Mouse (Mus musculus): Measurements from ENCODE around the gene Adam19. TPM values are rescaled to one million over a fixed set of nuclear protein-coding genes. Genes with fewer than 3 reads are reported as not detected.

Gene Adam19
- total RNA-seq (2021): 10 to 100 TPM; 56.8 to 77.7 TPM
- long read RNA-seq, experiment 1, full-length matches to known transcripts: 9 of 62 reads
- long read RNA-seq, experiment 1, partial matches to known transcripts: 6 of 62 reads
- long read RNA-seq, experiment 1, other reads (novel, unspliced or antisense): 47 of 62 reads
- long read RNA-seq, experiment 2, full-length matches to known transcripts: 8 of 54 reads
- long read RNA-seq, experiment 2, partial matches to known transcripts: 5 of 54 reads
- long read RNA-seq, experiment 2, other reads (novel, unspliced or antisense): 41 of 54 reads

DNA sequence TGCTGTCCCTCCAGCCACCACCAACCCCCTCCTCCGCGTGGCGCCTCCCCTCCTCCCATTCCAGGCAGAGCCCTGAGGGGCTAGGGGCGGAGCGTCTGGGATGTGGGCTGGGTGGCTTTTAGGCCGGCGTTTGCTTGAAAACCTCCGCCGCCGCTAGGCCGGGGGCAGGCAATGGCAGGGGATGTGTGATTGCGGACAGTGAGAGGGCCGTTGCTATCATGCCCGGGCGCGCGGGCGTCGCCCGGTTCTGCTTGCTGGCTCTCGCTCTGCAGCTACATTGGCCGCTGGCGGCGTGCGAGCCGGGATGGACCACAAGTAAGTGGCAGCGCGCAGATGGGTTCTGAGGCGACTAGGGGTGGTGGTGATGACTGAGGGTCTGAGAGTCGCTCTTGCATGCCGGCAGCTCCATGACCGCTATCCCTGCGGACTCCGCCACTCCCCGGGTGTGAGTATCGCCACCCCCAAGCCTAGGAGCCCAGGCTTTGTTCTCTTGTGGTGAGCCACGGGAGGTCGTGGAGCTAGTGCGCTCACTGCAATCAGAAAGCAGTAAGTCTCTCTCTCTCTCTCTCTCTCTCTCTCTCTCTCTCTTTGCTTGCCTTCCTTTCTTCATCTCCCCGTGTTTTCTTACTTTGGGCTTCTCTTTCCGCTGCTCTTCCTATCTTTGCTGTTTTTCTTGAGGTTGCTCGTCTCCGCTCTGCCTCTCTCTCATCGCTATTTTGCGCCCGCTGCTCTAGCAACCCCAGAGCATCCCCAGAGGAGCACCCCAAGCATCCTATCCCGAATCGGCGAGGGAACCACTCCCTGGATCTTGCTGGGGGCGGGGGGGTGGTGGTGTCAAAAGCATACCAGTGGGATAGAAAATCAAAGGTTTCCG is at the start of gene Adam19:
Adam19 (plus strand) TSS at position 97 of the 874 bp plus-strand sequence.
- intact Hi-C loops (cut with DNase I): loop anchor here (1.0 kb wide), 1 partner anchor 71 kb away; no protein-coding TSS in a partner anchor
- peak; percentile 85 for DNase-seq

DNA sequence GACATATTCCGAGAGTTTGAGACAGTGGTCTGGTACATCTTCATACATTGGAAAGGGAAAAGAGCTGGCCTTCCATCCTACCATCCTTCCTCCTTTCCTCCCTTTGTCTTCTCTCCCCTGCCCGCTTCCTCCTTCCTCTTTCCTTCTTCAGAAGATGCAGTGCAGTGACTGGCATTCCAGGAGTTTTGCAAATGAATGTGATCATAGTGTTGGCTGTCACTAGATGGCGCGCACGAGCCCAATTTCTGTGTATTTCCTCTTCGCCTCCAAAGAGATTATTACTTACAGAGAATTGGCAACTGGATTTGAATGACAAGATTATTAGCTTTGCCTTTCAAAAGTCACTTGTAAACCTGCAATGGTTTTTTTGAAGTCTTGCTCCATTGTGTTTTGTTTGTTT is 39.7 kb upstream of the Adam19 start:
- intact Hi-C loops (cut with DNase I): loop anchor here (5.0 kb wide), 1 partner anchor 201 kb away; no protein-coding TSS in a partner anchor
- peak; percentile 78 to 84 for DNase-seq

DNA sequence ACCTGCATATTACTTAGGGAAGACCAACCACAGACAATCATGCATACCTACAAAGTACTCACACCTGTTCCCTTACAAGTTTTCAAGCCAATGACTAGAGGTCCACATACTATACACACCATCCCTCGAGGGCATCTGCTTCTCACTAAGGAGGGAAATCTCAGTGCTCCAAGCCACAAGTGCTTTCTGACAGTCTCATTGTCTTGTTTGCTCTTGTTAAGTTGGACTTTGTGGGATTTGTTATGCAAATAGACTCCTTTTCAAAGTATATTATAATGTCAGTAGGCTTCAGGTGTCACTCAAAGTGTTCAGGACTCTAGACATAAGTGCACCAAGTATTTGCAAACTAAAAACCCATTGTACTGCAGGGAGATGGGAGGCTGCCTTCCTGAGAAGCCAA is 35.5 kb upstream of the Adam19 start:
- no peak for DNase-seq
- intact Hi-C loops (cut with DNase I): no loop called here

DNA sequence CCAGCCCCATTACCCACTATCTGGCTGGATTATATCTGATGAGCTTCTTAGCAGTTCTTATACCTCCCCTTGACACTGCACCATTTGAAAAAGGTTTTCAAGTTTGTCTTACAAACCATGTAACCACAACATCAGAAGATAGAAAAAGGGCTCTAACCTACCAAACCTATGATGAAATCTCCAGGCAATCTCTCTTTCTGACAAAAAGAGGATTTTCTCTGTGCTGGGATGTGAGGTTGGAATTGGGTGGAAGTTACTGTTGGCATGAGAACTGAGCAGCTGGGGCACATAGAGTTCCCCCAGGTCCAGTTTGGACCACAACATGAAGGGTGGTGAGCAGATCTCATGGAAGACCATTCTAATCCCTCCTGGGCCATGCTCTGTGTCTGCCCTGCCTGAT is 33.9 kb upstream of the Adam19 start:
- intact Hi-C loops (cut with DNase I): no loop called here
- DNase-seq: no peak

DNA sequence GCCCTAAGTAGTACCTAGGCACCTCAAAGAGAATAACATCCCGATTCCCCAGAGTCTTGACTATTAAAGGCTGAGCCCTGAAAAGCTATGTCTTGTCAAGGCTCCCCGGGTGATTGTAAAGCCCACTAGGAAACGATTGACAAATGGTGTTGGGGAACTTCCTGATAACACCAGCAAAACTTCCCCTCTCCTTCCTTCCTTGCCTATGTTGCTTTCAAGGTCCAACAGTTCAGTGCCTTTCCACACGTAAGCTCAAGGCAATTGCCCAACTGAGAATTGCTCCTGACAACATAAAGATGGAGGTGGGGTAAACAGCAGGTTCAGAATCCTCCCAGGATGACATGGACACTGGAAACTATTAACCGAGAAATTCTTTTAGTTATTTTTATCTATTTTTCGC is 32.8 kb upstream of the Adam19 start:
- intact Hi-C loops (cut with DNase I): no loop called here

DNA sequence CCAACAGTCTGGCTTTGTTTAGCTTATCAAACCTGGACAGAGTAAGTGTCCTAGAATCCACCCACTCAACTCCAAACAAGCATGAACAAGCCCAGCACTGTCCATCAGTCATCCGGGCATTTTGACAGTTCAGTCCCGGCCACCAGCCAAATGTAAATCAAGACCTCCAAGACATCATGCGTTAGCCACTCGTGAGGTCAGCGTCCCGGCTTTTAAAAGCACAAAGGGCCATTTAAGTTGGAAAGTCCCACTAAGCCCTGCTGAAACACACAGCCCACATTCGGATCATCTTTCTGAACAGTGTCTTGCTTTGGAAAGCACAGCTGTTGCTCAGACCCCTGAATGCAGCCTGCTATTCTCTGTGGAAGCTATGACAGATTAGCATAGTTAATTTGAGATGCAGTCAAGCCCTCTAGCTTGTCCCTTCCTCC is 29.8 kb upstream of the Adam19 start:
- intact Hi-C loops (cut with DNase I): no loop called here
- DNase-seq: peak; percentile 13 to 51

More for the DNA sequence above, 32.8 kb upstream of the Adam19 start:
- no peak for DNase-seq

DNA sequence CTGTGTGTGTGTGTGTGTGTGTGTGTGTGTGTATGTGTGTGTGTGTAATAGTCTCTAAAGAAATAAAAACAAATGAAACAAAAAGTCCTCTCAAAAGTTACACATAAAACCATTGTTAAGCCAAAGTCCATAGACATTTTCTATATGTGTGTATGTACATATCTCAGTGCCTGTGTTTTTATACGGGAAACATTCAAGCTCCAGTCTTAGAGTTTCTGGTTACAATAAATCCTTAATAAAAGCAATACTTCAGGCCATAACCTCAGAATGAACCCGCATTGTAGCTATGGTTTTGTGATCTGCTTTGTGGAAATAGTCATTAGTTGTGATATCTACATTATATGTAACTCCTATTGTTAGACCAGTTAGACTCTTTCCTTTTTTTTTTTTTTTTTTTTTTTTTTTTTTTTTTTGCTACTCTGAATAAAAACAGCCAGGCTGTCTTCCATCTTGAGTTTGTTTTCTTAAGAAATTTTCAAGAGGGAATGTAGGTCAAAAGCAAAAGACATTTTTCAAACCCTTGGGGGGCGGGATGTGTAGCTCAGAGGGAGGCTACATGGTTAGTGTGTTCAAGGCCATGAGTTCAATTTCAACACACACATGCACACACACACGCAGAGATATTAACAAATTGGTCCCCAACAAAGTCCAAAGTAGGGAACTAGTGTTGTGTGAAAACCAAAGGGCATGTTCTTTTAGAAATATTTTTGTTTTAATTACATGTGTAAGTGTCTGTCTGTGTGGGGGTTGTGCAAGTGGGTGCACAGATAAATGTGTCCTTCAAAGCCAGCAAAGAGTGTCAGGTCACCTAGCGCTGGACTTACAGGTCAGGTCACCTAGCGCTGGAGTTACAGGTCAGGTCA is 27.6 kb upstream of the Adam19 start:
- no peak for DNase-seq
- intact Hi-C loops (cut with DNase I): no loop called here

DNA sequence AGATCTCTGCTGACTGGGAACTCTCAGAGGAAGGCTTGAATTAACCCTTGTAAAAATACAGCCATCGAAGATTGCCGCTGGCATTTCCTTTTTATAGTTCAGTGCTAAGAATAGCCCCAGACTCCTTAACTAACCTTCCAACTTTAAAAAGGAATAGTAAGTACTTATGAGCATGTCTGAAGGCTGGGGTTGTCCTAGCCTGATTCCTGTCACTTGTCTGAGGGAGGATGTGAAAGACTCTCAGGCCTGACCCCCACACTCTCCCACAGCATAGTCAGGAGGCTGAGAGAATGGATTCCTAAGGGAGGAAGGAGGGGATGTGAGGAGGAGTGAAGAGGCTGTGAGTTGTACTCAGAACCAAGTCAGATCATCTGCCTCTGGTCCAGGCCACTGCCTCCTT is 26.3 kb upstream of the Adam19 start:
- intact Hi-C loops (cut with DNase I): no loop called here
- DNase-seq: no peak

DNA sequence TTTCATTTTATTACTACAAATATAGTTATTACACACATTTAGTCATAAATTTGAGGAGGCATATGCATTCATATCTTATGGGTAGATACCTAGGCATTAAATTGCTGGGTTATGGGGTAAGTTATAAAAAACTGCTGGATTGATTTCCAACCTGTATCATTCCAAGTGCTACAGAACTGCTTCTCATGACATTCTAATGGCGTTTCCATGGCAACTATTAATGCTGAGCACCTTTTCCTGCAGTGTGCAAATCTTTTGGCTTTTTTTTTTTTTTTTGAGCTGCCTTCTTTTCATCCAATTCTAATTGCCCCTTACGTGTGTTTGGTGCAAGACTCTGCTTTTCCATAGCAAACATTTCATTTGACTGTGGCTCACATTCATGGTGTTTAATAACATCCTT is 25.8 kb upstream of the Adam19 start:
- intact Hi-C loops (cut with DNase I): no loop called here
- no peak for DNase-seq

DNA sequence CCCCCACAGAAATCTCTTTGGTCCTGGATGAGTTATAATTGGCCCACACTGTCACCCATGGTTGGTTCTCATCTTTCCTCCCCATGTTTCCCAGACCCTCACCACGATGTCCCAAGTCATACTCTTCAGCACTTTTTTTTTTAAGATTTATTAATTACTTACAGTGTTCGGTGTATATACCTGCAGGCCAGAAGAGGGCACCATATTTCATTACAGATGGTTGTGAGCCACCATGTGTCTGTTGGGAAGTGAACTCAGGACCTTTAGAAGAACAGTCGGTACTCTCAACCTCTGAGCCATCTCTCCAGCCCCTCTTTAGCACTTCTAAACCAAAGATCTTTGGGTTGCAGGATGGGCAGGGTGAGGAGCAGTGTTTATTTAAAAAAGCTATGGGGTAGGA is 24.3 kb upstream of the Adam19 start:
- intact Hi-C loops (cut with DNase I): no loop called here
- no peak for DNase-seq

DNA sequence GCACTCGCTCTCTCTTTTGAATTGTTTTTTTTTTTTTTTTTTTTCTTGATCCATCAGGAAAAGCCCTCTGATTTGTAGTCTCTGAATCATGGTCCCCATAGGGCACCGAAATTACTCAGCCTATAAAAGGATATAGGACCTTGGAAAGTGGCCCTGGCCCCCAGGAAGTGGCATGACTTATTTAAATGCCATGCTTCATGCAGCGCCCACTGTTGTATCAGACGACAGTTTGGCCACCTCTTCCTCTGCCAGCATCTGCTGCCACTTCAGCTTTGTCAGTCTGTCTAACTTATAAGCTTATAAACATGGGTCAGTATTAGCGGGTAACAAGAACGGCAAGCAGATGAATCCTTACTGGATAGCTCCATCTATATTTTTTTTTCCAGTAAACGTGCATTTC is 22.8 kb upstream of the Adam19 start:
- DNase-seq: no peak
- intact Hi-C loops (cut with DNase I): no loop called here

DNA sequence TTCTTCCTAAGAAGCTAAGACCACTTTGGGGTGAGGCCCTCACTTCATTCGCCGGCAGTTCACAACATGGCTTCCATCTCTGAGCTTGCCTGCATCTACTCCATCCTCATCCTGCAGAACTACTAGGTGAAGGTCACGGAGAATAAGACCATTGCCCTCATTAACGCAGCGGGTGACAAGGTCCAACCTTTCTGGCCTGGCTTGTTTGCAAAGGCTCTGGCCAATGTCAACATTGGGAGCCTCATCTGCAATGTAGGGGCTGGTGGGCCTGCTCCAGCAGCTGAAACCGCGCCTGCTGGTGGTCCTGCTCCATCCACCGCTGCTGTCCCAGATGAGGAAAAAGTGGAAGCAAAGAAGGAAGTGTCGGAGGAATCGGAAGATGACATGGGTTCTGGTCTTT is 19.4 kb upstream of the Adam19 start:
- DNase-seq: no peak
- intact Hi-C loops (cut with DNase I): no loop called here

DNA sequence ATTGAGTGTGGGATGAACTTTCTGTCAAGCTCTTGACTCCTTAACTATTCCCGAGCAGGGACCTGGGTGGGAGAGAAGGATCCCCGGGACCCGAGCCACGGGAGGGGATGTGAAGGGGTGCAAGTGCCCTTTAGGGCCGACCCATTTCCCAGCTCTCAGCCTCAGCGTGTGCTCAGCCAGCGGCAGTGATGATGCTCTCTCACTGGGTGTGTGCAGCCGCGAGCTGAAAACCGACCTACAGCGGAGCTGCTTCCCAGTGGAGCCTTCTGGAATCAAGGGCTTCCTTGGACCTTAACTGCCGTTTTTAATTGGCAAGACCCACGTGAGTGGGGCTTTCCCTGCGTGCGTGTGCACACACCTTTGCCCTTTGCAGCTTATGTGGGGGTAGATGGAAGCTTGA is 16.9 kb upstream of the Adam19 start:
- no peak for DNase-seq
- intact Hi-C loops (cut with DNase I): no loop called here

DNA sequence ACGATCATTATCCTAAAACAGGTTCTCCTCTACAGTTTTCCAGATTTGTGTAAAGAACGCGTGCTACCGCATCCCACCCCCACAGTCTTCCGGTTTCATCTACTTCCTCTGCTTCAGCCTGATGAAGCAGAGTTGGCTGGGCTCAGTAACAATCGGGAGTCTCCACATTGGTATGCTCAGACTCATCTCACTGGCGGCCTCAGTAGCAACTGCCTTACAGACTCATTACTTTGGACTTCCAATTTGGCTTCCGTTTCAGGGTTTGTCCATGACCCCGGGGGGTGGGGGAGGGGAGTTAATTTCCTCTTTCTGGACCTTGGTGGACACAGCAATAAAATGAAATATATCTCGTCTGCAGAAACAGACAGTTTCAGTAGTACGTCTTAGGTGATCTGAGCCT is 16.5 kb upstream of the Adam19 start:
- intact Hi-C loops (cut with DNase I): no loop called here
- DNase-seq: peak; percentile 40 to 59

DNA sequence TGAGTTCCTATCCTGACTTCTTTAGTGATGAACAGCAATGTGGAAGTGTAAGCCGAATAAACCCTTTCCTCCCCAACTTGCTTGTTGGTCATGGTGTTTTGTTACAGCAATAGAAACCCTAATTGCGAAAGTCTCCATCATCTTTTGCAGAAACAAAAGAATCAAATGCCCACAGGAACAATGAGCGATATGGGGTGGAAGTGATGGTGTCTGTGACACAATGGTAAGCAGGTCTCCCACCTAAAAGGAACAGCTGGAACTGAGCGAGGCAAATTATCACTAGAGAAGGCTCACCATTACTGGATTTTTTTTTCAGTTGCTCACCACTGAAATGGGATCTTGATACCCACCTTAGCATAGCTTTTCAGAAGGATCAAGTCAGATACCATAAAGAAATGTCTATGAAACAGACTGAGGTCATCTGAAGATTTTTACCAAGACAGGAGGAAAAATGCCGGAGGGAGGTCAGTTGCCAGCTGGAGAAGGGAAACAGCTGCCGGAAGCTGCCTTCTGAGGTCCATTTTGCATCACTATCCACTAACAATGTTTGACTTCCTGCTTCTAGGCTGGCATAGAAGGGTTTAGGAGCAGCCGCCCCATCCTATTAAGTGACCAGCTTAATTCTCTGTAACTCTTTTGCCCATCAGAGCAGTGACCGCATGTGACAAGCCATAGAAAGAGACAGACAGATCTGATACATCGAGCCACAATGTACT is 14.8 kb upstream of the Adam19 start:
- intact Hi-C loops (cut with DNase I): no loop called here
- DNase-seq: no peak

DNA sequence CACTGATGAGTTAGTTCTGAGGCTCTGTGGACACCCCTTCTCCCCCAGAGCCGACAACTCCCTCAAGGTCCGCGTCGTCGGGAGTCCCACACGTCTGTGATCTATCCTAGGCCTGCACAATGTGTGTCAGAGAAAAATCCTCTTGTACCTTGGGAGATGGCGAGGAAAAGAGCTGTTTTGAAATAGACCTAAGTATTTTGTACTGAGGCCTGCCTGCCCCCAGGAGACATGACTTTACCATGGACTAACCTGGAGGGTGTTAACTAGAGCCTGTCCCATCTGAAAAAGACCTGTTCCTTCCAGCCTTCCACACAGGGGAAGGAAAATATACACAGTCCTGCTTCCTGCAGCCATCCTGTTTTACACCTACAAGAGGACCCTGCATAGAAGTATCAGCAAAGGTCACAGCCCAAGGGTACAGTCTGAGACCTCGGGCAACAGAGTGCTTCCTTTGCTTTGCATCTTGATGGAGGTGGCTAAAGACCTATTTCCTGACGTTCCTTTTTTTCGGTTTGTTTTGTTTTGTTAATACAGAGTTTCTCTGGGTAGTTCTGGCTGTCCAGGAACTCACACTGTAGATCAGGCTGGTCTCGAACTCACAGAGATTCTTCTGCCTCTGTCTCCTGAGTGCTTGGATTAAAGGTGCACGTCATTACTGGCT is 14.1 kb upstream of the Adam19 start:
- intact Hi-C loops (cut with DNase I): no loop called here
- DNase-seq: no peak

DNA sequence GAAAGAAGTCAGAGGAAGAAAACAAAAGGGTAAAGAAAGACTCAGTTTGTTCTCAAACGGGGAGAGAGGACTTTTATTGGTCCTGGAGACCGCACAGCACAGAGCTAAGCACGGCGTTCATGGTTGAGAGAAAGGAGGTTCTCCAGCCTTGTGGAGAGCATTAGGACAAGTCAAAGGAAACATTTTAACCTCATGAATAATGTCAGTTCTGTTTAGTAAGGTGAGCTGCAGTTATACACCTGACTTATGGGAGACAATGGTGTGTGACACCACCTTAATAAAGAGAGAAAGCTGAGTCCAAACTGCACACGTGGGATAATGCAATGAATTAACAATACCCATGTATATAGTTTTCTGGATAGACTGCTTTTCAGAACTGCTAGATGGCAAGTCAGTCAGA is 11.0 kb upstream of the Adam19 start:
- intact Hi-C loops (cut with DNase I): loop anchor here (5.0 kb wide), 1 partner anchor 87 kb away; the partner anchor contains the start of gene Thg1l
- DNase-seq: no peak

DNA sequence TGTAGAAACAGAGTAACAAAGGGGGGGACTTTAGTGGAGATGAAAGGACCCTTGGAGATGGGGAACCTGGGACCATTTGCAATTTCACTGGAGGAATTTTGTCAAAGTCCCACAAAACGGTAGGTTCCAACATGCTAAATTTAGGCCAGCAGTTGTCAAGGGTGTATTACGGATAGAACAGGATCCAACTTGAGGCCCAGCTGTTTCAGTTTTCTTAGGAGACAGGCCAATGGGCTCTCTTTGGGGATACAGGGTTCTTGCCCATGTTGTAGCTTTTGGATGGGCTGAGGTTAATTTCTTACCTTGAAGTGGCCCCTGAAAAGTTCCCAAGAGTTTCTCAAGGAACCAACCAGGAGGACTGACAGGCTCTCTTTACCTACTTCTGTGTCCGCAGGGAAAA is 8.5 kb upstream of the Adam19 start:
- no peak for DNase-seq
- intact Hi-C loops (cut with DNase I): loop anchor here (5.0 kb wide), 1 partner anchor 90 kb away; the partner anchor contains the start of gene Thg1l

DNA sequence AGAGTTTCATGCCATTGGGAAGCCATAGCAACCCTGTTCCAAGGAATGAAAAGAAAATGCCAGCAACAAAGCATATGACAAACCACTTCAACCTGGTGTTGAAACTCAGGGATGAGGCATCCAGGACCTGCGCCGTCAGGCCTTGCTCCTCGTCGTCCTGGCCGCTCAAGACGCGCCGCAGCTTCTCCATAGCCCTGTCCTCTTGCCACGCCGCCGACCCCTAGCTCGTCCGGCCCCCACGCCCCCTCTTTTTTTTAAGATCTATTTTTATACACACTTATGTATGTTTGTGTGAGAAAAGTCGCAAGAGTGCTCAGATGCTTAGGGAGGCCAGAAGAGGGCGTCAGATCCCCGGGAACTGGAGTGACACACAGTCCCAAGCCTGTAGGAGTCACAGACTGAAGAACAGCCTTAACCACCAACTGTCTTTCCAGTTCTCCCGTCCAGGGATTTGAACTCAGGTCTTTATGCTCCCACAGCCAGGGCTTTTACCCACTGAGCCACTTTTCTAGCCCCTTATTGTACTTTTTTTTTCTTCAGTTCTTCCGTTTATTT is 3.6 kb upstream of the Adam19 start, which contains the start of gene Gm12166:
Gm12166 (minus strand) TSS at position 217 of the 555 bp plus-strand sequence.
- DNase-seq: peak; percentile 81 to 87
- intact Hi-C loops (cut with DNase I): loop anchor here (1.0 kb wide), 2 partner anchors 76 to 163 kb away; no protein-coding TSS in a partner anchor
